Mouse (Mus musculus) erythroid progenitor cell, adult 5-6 weeks (primary cell): Measurements from ENCODE around the gene Resp18. TPM values are rescaled to one million over a fixed set of nuclear protein-coding genes. Genes with fewer than 3 reads are reported as not detected.

ENCODE experiments used
- ATAC-seq: replicated peaks from 2 replicates; pipeline ENCODE4 v1.8.0; 2016; ENCODE audit warnings: moderate number of reproducible peaks, mild to moderate bottlenecking, moderate TSS enrichment, inconsistent platforms; ENCODE audit not compliant: poor library complexity, low FRiP score, severe bottlenecking
- total RNA-seq, 2 experiments: library from RNA; stranded (forward) in 1 of 2; stranded (reverse) in 1 of 2; fragments of 150-400 nt in 1 of 2; fragments of 186-747, 209-891 nt in 1 of 2; gene quantifications; 2 replicates each; pipeline versions ENCODE4 v1.2.3 to v1.2.4; 2015 to 2017; ENCODE audit warnings: low replicate concordance in 2 of 2

Resp18 gene
- total RNA-seq (2015; ENCODE audit: low replicate concordance) (not detected in 2 replicates), total RNA-seq (2017; ENCODE audit: low replicate concordance) (not detected in 2 replicates)

DNA sequence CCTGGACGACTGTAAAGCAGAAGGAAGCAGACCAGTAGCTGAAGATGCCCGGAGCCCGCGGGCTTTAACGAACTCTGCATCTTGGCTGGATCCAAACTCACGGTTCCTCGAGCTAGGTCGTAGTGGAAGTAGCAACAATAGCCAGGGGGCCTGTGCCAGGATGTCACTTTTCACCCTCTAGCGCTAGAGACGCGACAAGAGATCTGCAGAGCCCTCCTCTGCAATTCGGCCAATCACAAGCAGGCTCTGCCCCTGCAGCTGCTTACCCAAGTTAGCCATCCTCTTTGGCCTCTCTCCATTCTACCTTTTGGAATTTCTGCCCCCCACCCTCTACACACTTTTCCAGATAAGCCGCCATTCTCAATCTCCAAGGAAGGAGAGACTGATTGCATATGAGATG, at the start of gene Resp18:
Resp18 (minus strand) TSS at position 188 of the 400 bp plus-strand sequence.
- ATAC-seq = no peak

DNA sequence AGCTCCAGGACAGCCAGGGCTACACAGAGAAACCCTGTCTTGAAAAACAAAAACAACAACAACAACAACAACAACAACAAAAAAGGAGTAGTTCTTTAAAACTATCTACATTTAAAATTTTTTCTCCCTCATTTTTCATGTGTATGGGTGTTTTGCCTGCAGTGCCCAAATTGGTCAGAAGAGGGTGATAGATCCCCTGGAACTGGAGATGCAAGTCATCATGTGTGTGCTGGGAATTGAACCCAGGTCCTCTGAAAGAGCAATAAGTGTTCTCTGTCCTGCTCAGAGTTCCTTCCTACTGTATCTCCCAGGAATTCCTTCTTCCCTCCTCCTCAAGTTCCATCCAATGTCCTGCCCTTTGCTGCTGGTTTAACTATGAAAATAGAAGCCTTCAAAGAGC, 49.2 kb upstream of the Resp18 start:
- no peak; the same call in 1 of the 2 replicates for ATAC-seq

DNA sequence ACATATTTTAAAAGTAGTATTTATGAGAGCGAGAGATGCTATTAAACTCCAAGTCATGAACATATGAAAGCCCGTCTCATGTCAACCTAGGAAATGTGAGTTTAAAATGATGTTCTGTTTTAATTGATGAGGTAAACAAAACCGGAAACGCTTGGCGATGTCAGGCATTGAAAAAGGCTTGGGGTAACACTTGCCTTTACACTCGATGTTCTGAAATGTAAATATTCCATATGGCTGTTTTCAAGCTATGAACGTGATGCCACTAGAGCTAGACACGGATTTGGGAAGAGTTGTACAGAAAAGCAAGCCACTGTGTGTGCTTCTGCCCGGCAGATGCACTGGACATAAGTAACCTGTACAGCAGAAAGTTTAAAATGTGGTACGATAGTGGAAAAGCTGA, 41.0 kb upstream of the Resp18 start:
- ATAC-seq = no peak

DNA sequence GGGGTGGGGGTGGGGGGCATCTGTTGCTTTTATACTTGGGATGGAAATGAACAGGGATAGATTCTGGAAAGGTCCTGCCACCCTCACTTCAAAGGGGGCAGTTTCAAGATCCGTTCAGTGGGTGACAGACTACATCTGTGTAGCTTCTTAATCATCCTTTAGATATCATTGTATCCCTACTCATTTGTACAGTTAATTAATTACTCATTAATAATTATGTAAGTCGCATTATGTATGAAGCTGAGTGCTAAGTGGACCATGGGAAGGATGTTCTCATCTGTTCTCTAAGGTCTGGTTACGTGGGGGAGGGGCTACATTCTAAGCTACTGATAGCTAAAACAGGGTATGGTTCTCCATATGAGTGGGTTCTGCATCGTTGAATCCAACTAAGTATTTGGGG, 40.5 kb upstream of the Resp18 start:
- no peak for ATAC-seq

DNA sequence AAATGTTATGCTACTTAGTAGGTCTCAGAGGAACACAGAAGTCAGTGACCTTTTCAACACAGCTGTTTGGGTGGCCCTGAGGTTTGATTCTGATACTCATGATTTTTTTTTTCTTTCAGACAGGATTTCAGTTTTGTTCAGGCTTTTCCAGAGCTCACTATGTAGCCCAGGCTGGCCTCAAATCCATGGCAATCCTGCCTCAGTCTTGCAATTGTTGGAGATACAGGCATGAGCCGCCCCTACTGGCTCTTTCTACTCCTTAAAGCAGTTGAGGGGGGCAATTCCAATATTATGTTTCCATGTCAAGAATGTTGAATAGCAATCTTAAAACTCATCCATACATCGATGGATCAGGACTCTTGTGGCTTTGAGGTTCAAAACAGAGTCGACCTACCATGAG, 40.1 kb upstream of the Resp18 start:
- no peak for ATAC-seq

DNA sequence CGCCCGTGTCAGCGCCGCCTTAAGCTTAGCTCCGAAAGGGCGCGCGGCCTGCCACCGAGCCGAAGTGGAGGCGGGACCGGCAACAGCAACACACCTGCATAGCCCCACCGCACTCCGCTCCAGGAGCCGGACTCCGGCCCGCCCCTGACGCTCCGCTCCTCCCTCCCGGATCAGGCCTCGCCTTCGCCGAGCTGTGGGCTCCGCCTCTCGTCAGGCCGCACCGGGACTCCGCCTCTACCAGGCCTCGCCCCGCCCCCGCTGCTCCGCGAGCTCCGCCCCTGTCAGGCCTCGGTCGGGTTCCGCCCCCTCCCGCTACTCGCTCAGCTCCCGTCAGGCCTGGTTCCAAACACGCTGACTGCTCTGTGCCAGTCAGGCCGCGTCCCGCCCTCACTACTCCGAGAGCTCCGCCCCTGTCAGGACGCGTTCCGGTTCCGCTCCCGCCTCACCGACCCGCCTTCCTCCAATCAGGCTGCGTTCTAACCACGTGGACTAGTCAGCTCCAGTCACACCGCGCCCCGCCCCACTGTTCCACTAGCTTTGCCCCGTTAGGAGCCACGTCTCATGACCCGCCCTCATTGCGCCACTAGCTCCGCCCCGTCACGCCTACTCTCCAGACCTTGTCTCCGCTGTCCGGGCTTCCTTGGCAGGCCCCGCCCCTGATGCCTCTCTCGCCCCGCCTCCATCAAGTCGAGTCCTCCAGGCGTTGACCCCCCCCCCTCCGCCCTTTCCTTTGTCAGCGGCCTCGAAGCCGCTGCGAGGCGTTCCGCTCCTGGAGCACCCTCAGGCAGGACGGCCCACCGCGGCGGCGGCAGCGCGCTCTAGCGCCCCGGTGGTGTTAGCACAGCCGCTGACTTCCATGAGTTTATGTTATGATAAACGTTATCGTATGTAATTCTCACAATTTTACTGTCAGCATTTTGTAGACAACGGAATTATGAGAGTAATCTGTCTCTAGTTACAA, 39.3 kb upstream of the Resp18 start, which contains the start of gene Dnpep:
Dnpep (minus strand) TSS at position 750 of the 961 bp plus-strand sequence.
- ATAC-seq = peak; percentile 85

DNA sequence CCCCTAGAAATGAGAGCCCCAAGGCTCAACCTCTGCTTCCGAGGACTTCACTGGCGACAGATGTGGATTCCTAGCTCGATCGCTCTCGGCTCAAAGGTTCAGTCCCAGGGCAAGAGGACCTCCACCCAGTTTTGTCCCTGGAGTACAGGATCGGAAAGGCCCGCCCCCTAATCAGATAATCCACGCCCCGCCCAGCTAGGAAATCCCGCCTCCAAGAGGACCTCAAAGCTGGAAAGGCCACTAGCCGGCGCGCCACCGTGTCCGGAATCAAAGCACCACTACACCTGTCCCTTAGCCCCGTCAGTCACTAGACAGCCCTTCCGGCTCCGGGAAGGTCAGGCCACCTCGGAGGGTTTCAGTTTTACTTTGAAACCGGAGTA, 38.6 kb upstream of the Resp18 start:
- peak; percentile 43 for ATAC-seq

DNA sequence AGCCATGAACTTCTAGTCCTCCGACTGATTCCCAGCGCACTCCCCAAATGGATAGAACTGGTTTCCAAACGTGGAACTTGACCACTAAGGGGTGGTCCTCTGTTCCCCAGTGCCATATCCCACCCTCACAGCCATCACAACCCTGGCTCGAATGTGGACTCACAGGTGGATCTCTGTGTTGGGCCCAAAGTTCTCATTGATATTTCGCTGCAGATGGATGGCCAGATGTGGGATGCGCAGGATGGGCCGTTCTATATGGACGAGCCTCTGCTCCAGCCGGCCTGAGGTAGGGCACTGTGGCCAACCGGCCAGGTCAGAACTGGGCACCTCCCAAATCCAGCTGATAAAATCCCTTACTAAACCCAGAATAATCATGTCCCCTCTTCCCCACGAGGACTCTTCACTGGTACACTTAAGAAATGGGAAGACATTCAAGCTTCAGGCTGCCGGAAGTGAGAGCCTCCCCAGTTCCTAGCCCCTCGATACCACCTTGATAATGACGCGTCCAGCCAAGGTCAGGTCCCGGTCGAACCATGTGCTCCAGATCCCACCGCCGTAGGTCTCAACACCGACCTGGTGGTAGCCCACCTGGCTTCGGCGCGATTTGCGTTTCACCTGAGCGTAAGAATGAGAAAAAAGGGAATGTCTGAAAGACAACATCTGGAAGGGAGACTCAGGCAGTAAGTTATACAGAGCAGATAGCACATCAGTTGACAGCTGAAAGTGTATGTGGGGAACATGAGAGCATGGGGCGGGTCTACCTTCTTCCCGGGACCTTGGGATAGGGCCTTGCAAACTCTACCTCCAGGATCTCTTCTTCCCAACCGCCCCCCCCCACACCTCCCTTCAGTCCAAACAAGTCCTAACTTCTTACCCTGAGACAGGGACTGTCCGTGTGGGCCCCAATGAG, 37.5 kb upstream of the Resp18 start:
- ATAC-seq = no peak

DNA sequence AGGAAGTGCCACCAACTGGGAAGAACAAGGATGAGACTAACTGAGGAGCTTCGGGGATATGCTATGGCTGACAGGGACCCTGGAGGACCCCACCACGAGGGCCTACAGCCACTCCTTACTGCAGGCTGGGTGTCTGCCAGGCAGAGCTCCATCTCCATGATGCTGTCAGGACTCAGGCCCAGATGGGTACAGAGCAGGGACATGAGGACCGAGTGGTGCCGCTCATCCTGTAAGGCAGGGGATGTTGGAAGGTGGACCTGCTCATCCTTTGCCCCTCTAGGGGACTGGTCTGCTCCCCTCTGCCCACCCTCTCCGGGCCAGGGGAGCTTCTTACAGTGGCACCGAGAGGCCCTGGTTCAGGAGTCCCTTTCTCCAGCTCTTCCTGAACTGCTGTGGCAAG, 36.8 kb upstream of the Resp18 start:
- no peak for ATAC-seq

DNA sequence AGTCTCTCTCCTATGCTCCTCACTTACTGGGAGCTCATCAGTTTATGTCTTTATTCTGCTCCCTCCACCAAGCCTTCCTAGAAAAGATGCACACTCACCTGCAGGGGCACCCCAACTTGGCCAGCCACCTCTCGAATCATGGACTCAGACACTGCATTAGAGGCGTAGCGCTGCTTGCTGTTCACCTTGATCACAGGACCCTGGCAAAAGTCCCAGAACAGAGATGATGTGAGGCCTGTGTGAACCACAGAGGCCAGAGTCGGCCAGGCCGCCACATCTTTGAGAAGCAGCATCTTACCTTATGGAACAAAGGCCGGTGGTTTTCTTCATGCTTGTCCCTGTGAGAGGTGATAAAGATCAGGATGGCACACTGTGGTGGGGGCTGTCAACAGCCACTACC, 33.5 kb upstream of the Resp18 start:
- no peak for ATAC-seq

DNA sequence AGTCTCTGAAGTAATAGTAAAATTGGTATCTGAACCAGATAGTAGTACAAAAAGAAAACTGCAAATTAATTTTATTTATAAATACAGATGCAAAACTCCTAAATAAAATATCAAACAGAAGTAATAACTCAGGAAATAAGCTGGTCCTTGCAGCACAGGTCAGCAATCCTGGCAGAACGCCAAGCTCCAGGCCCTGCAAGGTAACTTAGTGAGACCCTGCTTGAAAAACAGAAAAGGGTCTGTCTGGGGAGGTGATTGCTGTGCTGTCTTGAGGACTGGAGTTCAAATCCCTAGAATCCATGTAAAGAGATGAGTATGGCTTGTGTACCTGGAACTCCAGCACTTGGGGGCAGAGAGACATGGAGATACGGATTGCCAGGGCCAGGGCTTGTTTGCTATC, 26.4 kb upstream of the Resp18 start:
- no peak for ATAC-seq

DNA sequence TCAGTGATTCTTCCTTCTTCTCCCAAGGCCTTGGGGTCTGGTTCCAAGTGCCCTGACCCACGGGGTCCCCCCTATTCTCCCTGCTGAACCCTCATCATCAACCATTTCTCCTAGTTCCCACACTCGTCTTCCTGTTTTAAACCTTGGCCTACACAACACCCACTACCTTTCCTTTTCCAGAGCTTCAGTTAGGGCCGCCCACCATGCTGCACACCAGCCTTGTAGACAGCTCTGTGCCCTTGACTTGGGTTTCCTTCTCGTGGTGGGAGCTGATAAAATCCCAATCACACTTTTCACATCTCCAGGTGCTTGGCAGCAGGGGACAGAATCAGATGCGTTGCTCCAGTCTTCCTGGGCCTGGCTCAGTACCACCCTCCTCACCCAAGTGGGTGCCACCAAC, 16.1 kb upstream of the Resp18 start:
- ATAC-seq = no peak

DNA sequence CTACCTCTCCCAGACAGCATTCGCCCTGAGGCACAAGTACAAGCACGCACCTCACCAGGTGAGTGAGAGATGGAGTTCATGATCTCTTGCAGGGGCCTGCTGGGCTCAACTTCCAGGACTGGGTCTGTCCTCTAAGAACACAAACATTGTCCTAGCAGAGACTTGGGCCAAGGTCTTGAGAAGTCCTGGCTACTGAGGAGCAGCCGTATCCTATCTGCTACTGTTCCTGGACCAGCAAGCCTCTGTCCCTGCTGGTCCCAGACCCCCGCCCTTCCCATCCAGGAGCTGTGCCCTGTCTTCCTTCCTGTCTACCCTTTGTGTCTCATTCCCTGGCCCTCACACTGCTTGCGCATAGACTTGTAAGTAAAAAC, 15.1 kb upstream of the Resp18 start:
- no peak for ATAC-seq

DNA sequence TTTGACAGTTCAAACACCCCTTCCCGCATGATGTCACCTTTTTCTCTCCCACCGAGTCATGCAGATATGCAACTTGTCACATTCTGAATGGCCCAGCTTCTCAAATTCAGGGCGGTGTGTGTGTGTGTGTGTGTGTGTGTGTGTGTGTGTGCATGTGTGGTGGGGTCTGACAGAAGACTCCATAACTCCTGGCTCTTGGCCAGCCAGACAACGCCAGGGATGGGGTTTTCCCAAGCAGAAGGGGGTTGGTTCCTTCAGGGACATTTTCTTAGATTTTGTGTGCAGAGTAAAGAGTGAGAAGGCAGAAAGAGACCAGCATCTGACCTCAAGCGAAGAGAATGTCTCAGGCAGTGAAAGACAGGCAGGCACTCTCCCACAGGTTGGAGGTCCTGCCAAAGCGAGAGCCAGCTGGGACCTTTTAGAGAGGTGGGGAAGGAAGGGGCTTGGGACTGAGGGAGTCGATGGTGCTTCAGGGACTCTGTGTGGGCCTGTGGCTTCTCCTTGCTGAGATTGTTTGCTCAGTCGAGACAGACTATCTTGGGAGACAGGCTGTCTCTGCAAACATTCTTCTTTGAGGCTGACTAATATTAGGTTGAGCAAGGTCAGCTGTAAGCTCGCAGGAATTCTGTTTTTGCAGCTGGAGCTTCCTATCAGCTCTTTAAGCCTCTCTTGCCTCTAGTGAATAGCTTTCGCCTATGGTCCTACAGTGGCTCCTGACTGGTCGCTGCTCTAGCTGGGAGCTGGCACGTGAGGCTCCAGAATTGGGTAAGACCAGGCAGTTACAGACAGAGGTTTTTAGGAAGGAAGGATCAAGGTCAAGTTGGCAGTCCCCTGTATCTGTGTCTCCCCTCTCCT, 14.5 kb upstream of the Resp18 start:
- no peak for ATAC-seq

DNA sequence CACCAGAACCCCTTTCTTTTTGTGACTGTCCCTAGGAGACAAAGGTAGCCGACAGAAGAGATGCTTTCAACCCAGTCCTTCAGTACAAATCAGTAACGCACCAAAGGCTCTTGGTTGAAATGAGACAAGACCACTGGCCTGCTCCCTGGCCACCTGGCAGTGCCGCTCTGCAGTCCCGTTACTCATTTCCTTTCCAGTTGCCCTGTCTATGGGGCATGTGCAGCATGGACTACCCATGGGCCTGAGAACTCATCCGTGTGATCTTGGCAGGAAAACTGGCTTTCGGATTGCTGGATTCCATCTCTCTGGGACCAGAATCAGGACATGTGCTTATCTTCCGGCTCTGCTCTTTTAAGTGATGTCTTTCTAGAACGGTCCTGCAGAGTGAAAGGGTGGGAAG, 13.1 kb upstream of the Resp18 start:
- no peak for ATAC-seq

DNA sequence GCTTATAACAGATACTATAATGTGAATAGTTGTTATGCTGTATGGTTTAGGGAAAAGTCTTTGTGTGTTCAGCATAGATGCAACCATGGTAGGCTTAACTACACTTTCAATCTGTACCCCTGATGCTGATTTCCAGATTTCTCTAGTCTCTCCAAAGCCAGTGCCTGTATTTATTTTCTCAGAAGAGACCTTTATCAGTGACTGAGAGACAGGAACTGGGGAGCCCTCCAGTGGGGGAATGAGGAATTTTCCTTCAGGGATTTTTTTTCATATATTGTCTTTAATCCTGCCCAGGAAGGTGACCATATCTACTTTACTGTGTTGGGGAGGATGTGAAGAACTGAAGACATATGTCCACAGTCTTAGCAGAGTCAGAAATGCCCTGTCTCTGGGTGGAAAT, 12.4 kb upstream of the Resp18 start:
- no peak for ATAC-seq

DNA sequence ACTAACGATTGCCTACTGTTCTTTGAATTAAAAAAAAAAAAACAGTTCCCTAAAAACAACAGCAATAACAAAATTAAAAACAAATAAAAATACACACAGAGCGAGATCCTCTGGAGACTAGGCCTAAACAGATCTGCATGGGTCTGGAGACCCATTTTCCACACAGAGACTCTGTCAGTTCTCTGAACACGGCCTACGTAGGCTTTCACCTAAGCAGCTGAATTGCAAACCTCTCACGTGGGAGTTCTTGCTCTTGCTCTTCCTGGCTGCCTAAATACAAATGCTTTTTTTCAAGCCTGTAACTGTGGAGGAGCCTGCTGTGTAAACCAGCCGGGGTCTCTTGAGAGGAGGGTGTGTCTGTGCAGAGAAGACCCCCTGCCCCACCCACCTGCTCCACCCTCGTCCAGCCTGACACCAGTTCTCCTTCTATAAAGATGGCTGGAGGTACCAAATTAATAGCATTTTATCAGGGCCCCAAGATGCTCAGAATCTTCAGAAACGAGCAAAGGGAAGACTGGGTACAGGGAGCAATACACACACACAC, 11.7 kb upstream of the Resp18 start:
- no peak for ATAC-seq

DNA sequence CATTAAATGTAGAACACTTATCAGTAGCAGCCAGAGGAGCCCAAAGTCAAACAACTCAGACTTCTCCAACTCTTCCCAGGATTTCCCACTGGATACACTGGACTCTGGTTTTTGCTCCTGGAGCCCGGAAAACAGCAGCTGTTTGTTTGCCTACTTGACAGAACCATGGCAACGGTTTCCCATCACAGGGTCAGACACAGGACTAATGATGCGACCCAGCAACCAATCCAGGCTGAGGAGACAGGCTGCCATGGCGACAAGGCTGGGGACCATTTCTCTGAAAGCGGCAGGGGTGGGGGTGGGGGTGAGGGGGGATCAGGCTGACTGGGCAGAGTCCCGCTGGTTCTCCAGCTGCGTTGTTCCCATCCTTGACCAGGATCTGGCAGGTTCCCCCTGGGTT, 11.2 kb upstream of the Resp18 start:
- ATAC-seq = no peak

DNA sequence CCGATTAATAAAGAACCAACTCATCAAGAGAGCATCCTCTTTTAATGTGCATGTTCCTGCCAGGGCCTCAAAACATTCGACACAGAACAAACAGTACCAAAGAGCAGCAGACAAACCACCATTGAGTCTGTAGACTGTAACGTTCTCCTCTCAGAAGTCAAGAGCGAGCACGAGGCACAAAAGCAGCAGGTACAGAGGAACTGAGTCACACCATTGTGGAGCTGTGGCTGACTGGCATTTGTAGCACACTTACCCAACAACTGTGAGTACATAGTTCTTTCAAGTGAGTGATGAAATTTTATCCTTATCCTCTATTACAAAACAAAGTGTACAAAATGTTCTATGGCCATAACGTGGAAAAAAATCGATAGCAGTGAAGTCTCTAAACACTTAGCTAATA, 6.7 kb upstream of the Resp18 start:
- ATAC-seq = no peak
